Mouse (Mus musculus) forebrain, embryonic 16.5 days (tissue): Measurements from ENCODE around the gene Nrp1. TPM values are rescaled to one million over a fixed set of nuclear protein-coding genes. Genes with fewer than 3 reads are reported as not detected.

Source experiments
- ATAC-seq: fragments of 200-750 bp; cut with Nextera tagmentation; 2 replicates; pipeline ENCODE4 v1.8.0; 2017; ENCODE audit warnings: mild to moderate bottlenecking, moderate library complexity
- H3K27ac ChIP-seq: fragments of 300-500 bp; sonication (generic); 2 replicates; pipeline ENCODE4 v1.5.1; 2014; ENCODE audit warnings: low read length, control low read depth
- H3K27me3 ChIP-seq: fragments of 300-500 bp; sonication (generic); replicated peaks from 2 replicates; pipeline ENCODE4 v1.6.1; 2014; ENCODE audit warnings: low read length; ENCODE audit not compliant: control insufficient read depth, insufficient read depth
- H3K36me3 ChIP-seq: fragments of 300-500 bp; sonication (generic); 2 replicates; pipeline ENCODE4 v1.6.1; 2014; ENCODE audit not compliant: control insufficient read depth, insufficient read depth
- H3K4me1 ChIP-seq: fragments of 300-500 bp; sonication (generic); replicated peaks from 2 replicates; pipeline ENCODE4 v1.6.1; 2014; ENCODE audit warnings: low read length; ENCODE audit not compliant: control insufficient read depth, insufficient read depth
- H3K4me2 ChIP-seq: fragments of 300-500 bp; sonication (generic); 2 replicates; pipeline ENCODE4 v1.6.1; 2014; ENCODE audit warnings: mild to moderate bottlenecking, low read length, control low read depth
- H3K4me3 ChIP-seq: fragments of 300-500 bp; sonication (generic); replicated peaks from 2 replicates; pipeline ENCODE4 v1.5.1; 2014; ENCODE audit warnings: mild to moderate bottlenecking, low read length, control low read depth
- H3K9ac ChIP-seq: fragments of 300-500 bp; sonication (generic); replicated peaks from 2 replicates; pipeline ENCODE4 v1.6.1; 2014; ENCODE audit warnings: low read depth, low read length, control low read depth
- H3K9me3 ChIP-seq: fragments of 300-500 bp; sonication (generic); 2 replicates; pipeline ENCODE4 v1.6.1; 2016; ENCODE audit warnings: low read length; ENCODE audit not compliant: control insufficient read depth
- WGBS: fragments of 180-500 bp; shearing (Covaris S2); extraction: QIAGEN DNeasy Blood & Tissue Kit; methylation state at CpG from one replicate; pipeline ENCODE4 v1.1.7; 2014; 5-methylcytosine and 5-hydroxymethylcytosine counted together
- polyA plus RNA-seq: library from polyadenylated mRNA; unstranded; fragments of >200 nt; fragmentation: Nextera tagmentation; extraction: Ambion mirVana; gene quantifications from 2 replicates; pipeline ENCODE4 v1.2.1, GENCODE M21; 2015

Nrp1 gene
- polyA plus RNA-seq, 1 experiment from 2014 or later = 143 TPM

- 86% methylated on average over 2 of the region's 2 CpGs for WGBS
- no peaks in the 10 kb centered on the region for H3K9me3 ChIP-seq
- H3K27ac ChIP-seq = no peak overlapping the region
- no peaks in the 10 kb centered on the region for H3K27me3 ChIP-seq
- no peak overlapping the region for H3K4me3 ChIP-seq
- H3K4me2 ChIP-seq = no peak overlapping the region
- ATAC-seq = no peak
- H3K36me3 ChIP-seq = no peaks in the 10 kb centered on the region
- peaks cover 15% of the 10 kb centered on the region for H3K4me1 ChIP-seq
- H3K9ac ChIP-seq = no peak overlapping the region
Observed at GRCm38 (mm10) chr8:128352821-128353220, 5.6 kb upstream of the Nrp1 start.

GRCm38 (mm10) chr8:128353999-128354398 is 4.4 kb upstream of the Nrp1 start:
- ATAC-seq = no peak
- Histone ChIP-seq H3K27ac (no peak overlapping the region), H3K4me2 (no peak overlapping the region), H3K27me3 (no peaks in the 10 kb centered on the region), H3K36me3 (no peaks in the 10 kb centered on the region), H3K4me1 (peaks cover 16% of the 10 kb centered on the region), H3K9me3 (no peaks in the 10 kb centered on the region), H3K4me3 (no peak overlapping the region), H3K9ac (no peak overlapping the region)
- 4% methylated on average over 1 of the region's 1 CpGs for WGBS

GRCm38 (mm10) chr8:128355091-128355490 is 3.3 kb upstream of the Nrp1 start:
- Histone ChIP-seq H3K4me2 (no peak overlapping the region), H3K9me3 (no peaks in the 10 kb centered on the region), H3K4me1 (peaks cover 16% of the 10 kb centered on the region), H3K9ac (no peak overlapping the region), H3K27me3 (no peaks in the 10 kb centered on the region), H3K4me3 (no peak overlapping the region), H3K36me3 (no peaks in the 10 kb centered on the region), H3K27ac (no peak overlapping the region)
- 100% methylated on average over 1 of the region's 1 CpGs for WGBS
- ATAC-seq = no peak

GRCm38 (mm10) chr8:128356170-128356569 is 2.2 kb upstream of the Nrp1 start:
- no peak overlapping the region for H3K4me2 ChIP-seq
- no peak overlapping the region for H3K9ac ChIP-seq
- H3K27me3 ChIP-seq = no peaks in the 10 kb centered on the region
- WGBS = 70% methylated on average over 5 of the region's 5 CpGs
- ATAC-seq = no peak
- no peak overlapping the region for H3K4me3 ChIP-seq
- H3K36me3 ChIP-seq = no peaks in the 10 kb centered on the region
- no peak overlapping the region for H3K27ac ChIP-seq
- peaks cover 21% of the 10 kb centered on the region for H3K4me1 ChIP-seq
- H3K9me3 ChIP-seq = no peaks in the 10 kb centered on the region

- peak; percentile 61 for ATAC-seq
- H3K4me2 ChIP-seq = peak overlapping the region; percentile 90
- H3K4me1 ChIP-seq = peaks cover 25% of the 10 kb centered on the region
- H3K9me3 ChIP-seq = no peaks in the 10 kb centered on the region
- 4% methylated on average over 34 of the region's 49 CpGs for WGBS
- peak overlapping the region; percentile 97 for H3K27ac ChIP-seq
- peak overlapping the region; percentile 70 for H3K9ac ChIP-seq
- H3K36me3 ChIP-seq = no peaks in the 10 kb centered on the region
- no peaks in the 10 kb centered on the region for H3K27me3 ChIP-seq
- H3K4me3 ChIP-seq = peak overlapping the region; percentile 56
Observed at GRCm38 (mm10) chr8:128356796-128357539, 1.4 kb upstream of the Nrp1 start.

GRCm38 (mm10) chr8:128357540-128358405 is 631 bp upstream of the Nrp1 start:
- Histone ChIP-seq H3K36me3 (no peaks in the 10 kb centered on the region), H3K9me3 (no peaks in the 10 kb centered on the region), H3K27ac (peak overlapping the region; percentile 97), H3K4me3 (peak overlapping the region; percentile 56), H3K27me3 (no peaks in the 10 kb centered on the region), H3K9ac (peak overlapping the region; percentile 70), H3K4me2 (peak overlapping the region; percentile 90), H3K4me1 (peaks cover 29% of the 10 kb centered on the region)
- under 1% methylated on average over 29 of the region's 29 CpGs for WGBS
- ATAC-seq = peak; percentile 61

GRCm38 (mm10) chr8:128358756-128359520 is 534 bp downstream of the Nrp1 start:
- Histone ChIP-seq H3K4me3 (peak overlapping the region; percentile 56), H3K4me2 (peak overlapping the region; percentile 90), H3K4me1 (peaks cover 39% of the 10 kb centered on the region), H3K27ac (peak overlapping the region; percentile 97), H3K36me3 (no peaks in the 10 kb centered on the region), H3K27me3 (no peaks in the 10 kb centered on the region), H3K9me3 (no peaks in the 10 kb centered on the region), H3K9ac (peak overlapping the region; percentile 70)
- WGBS = 0% methylated on average over 39 of the region's 41 CpGs
- peak; percentile 35 for ATAC-seq

- Histone ChIP-seq H3K4me1 (peaks cover 41% of the 10 kb centered on the region), H3K9me3 (no peaks in the 10 kb centered on the region), H3K9ac (peak overlapping the region; percentile 70)
Observed at GRCm38 (mm10) chr8:128359521-128360318, 1.3 kb downstream of the Nrp1 start.

More at GRCm38 (mm10) chr8:128359521-128360318, 1.3 kb downstream of the Nrp1 start:
- Histone ChIP-seq H3K4me3 (peak overlapping the region; percentile 56), H3K27ac (peak overlapping the region; percentile 97), H3K36me3 (no peaks in the 10 kb centered on the region), H3K27me3 (no peaks in the 10 kb centered on the region), H3K4me2 (peak overlapping the region; percentile 90)
- WGBS = under 1% methylated on average over 40 of the region's 40 CpGs
- peak; percentile 21 for ATAC-seq
